Mouse (Mus musculus) CH12.LX (cell line): ENCODE measurements around the gene Ctsw. TPM values are rescaled to one million over a fixed set of nuclear protein-coding genes. Genes with fewer than 3 reads are reported as not detected.

ENCODE experiments used
- DNase-seq: peaks from one replicate; pipeline ENCODE4 v3.0.0-alpha.2; 2013; ENCODE audit errors: extremely low read depth
- H3K27ac ChIP-seq: 2 replicates; pipeline ENCODE4 v1.5.1; 2012; ENCODE audit warnings: low read depth, mild to moderate bottlenecking, control low read depth, moderate library complexity; ENCODE audit not compliant: insufficient read depth
- H3K27me3 ChIP-seq: replicated peaks from 2 replicates; pipeline ENCODE3; 2012; ENCODE audit warnings: inconsistent platforms
- H3K36me3 ChIP-seq, 2 experiments: replicated peaks in 1 of 2; 2 replicates each; pipeline versions ENCODE3 to v1.6.1; 2012; ENCODE audit warnings: inconsistent platforms in 1 of 2, low read length in 1 of 2, mild to moderate bottlenecking in 1 of 2, mixed read lengths in 1 of 2, moderate library complexity in 1 of 2; ENCODE audit not compliant: control insufficient read depth in 1 of 2, insufficient read depth in 1 of 2
- H3K4me1 ChIP-seq, 2 experiments: 2 replicates each; pipeline ENCODE4 v1.6.1; 2012; ENCODE audit warnings: inconsistent platforms in 1 of 2, moderate library complexity in 1 of 2; ENCODE audit not compliant: insufficient read depth in 2 of 2, control insufficient read depth in 1 of 2
- H3K4me2 ChIP-seq: 2 replicates; pipeline ENCODE4 v1.6.1; 2012; ENCODE audit warnings: low read depth, mild to moderate bottlenecking, control low read depth; ENCODE audit not compliant: poor library complexity, insufficient read depth, severe bottlenecking
- H3K4me3 ChIP-seq, 3 experiments: fragments of 150-350 bp in 1 of 3; sonication (generic) in 1 of 3; replicated peaks in 1 of 3; 2 replicates each; pipeline versions ENCODE3 to v1.5.1; 2011 to 2012; ENCODE audit warnings: low read depth in 2 of 3, low read length in 2 of 3, mild to moderate bottlenecking in 2 of 3, moderate library complexity in 2 of 3, control low read depth in 1 of 3, improper control_type of control experiment in 1 of 3, inconsistent platforms in 1 of 3, mixed read lengths in 1 of 3; ENCODE audit not compliant: poor library complexity in 1 of 3
- H3K79me2 ChIP-seq: replicated peaks from 2 replicates; pipeline ENCODE4 v1.6.1; 2012; ENCODE audit warnings: mild to moderate bottlenecking, moderate library complexity; ENCODE audit not compliant: control insufficient read depth, poor library complexity, insufficient read depth, severe bottlenecking; ENCODE audit errors: extremely low read depth
- H3K9ac ChIP-seq: 2 replicates; pipeline ENCODE4 v1.6.1; 2012; ENCODE audit warnings: low read depth, mild to moderate bottlenecking, control low read depth, moderate library complexity; ENCODE audit not compliant: insufficient read depth
- H3K9me3 ChIP-seq: replicated peaks from 2 replicates; pipeline ENCODE3; 2012; ENCODE audit warnings: low read length, inconsistent platforms, mixed read lengths
- BHLHE40 ChIP-seq: IDR thresholded peaks from 2 replicates; pipeline ENCODE4 v1.6.1; 2011; ENCODE audit warnings: mild to moderate bottlenecking, low read depth, low read length, improper control_type of control experiment
- CHD1 ChIP-seq: IDR thresholded peaks from 2 replicates; pipeline ENCODE4 v1.6.1; 2012; ENCODE audit warnings: low read depth, low read length, improper control_type of control experiment, inconsistent platforms
- CTCF ChIP-seq, 2 experiments: IDR thresholded peaks in 1 of 2; conservative IDR thresholded peaks in 1 of 2; 2 replicates each; pipeline ENCODE4 v1.5.1; 2011 to 2012; ENCODE audit warnings: low read depth in 2 of 2, low read length in 2 of 2, improper control_type of control experiment in 1 of 2, inconsistent platforms in 1 of 2, mild to moderate bottlenecking in 1 of 2, moderate library complexity in 1 of 2
- E2F4 ChIP-seq: IDR thresholded peaks from 2 replicates; pipeline ENCODE4 v1.6.1; 2011; ENCODE audit warnings: low read depth, low read length, improper control_type of control experiment; ENCODE audit not compliant: insufficient replicate concordance
- ELF1 ChIP-seq: IDR thresholded peaks from 2 replicates; pipeline ENCODE4 v1.6.1; 2014; ENCODE audit warnings: low read depth, mild to moderate bottlenecking, inconsistent platforms, low read length, improper control_type of control experiment
- EP300 ChIP-seq: IDR thresholded peaks from 2 replicates; pipeline ENCODE4 v1.6.1; 2011; ENCODE audit warnings: low read length, improper control_type of control experiment
- ETS1 ChIP-seq: conservative IDR thresholded peaks from 2 replicates; pipeline ENCODE4 v1.6.1; 2012; ENCODE audit warnings: low read depth, mild to moderate bottlenecking, inconsistent platforms, low read length, improper control_type of control experiment, moderate library complexity
- IRF4 ChIP-seq: IDR thresholded peaks from 2 replicates; pipeline ENCODE4 v1.6.1; 2014; ENCODE audit warnings: low read depth, mild to moderate bottlenecking, inconsistent platforms, low read length, improper control_type of control experiment
- JUN ChIP-seq: IDR thresholded peaks from 2 replicates; pipeline ENCODE4 v1.6.1; 2011; ENCODE audit warnings: low read depth, mild to moderate bottlenecking, low read length, improper control_type of control experiment, moderate library complexity; ENCODE audit not compliant: insufficient read depth
- JUND ChIP-seq: conservative IDR thresholded peaks from 2 replicates; pipeline ENCODE4 v1.6.1; 2011; ENCODE audit warnings: low read depth, low read length, improper control_type of control experiment
- KAT2A ChIP-seq: IDR thresholded peaks from 2 replicates; pipeline ENCODE4 v1.6.1; 2012; ENCODE audit warnings: low read length, improper control_type of control experiment, inconsistent platforms; ENCODE audit not compliant: insufficient replicate concordance
- MAFK ChIP-seq: IDR thresholded peaks from 2 replicates; pipeline ENCODE4 v1.6.1; 2011; ENCODE audit warnings: low read length, improper control_type of control experiment; ENCODE audit not compliant: insufficient replicate concordance
- MAX ChIP-seq: IDR thresholded peaks from 2 replicates; pipeline ENCODE4 v1.6.1; 2011; ENCODE audit warnings: low read length, improper control_type of control experiment
- MYC ChIP-seq: IDR thresholded peaks from 2 replicates; pipeline ENCODE4 v1.6.1; 2011; ENCODE audit warnings: low read depth, mild to moderate bottlenecking, improper control_type of control experiment, low read length
- POLR2A ChIP-seq: IDR thresholded peaks from 2 replicates; pipeline ENCODE4 v1.6.1; 2011; ENCODE audit warnings: low read depth, mild to moderate bottlenecking, improper control_type of control experiment, low read length
- RAD21 ChIP-seq: IDR thresholded peaks from 2 replicates; pipeline ENCODE4 v1.6.1; 2011; ENCODE audit warnings: low read depth, mild to moderate bottlenecking, low read length, improper control_type of control experiment, moderate library complexity
- RCOR1 ChIP-seq: conservative IDR thresholded peaks from 2 replicates; pipeline ENCODE4 v1.6.1; 2012; ENCODE audit warnings: low read depth, mild to moderate bottlenecking, inconsistent platforms, low read length, improper control_type of control experiment
- UBTF ChIP-seq: IDR thresholded peaks from 2 replicates; pipeline ENCODE4 v1.6.1; 2012; ENCODE audit warnings: low read depth, mild to moderate bottlenecking, inconsistent platforms, low read length, improper control_type of control experiment, moderate library complexity
- ZC3H11A ChIP-seq: IDR thresholded peaks from 2 replicates; pipeline ENCODE4 v1.6.1; 2012; ENCODE audit warnings: low read depth, mild to moderate bottlenecking, inconsistent platforms, low read length, improper control_type of control experiment
- dilution Hi-C: fragments of 300-500 bp; cut with MboI; formaldehyde crosslinking; loops from 2 replicates; pipeline ENCODE4 v1.14.3; 2020; ENCODE audit warnings: low sequenced_read_pairs; ENCODE audit not compliant: extremely low pct_unique_long_range_greater_than_20kb, extremely low pct_ligation_motif_present
- in situ Hi-C: fragments of 300-500 bp; cut with MboI; formaldehyde crosslinking; loops from 3 replicates; pipeline ENCODE4 v1.14.3; 2019; ENCODE audit warnings: low sequenced_read_pairs, low pct_ligation_motif_present, low pct_unique_long_range_greater_than_20kb, mixed read lengths
- polyA plus RNA-seq: library from polyadenylated mRNA; unstranded; fragments of >175 nt; gene quantifications from 2 replicates; pipeline ENCODE4 v1.2.1, GENCODE M21; 2012; ENCODE audit warnings: low read depth; ENCODE audit not compliant: insufficient read length
- total RNA-seq, 2 experiments: library from RNA; depleted of rRNA; stranded (reverse); fragments of 300-350 nt in 1 of 2; fragments of >200 nt in 1 of 2; gene quantifications; 2 replicates each; pipeline ENCODE4 v1.2.3; 2012 to 2014

Gene Ctsw
- total and polyA plus RNA-seq, 3 experiments: 0.23 to 1.1 (median 0.38) TPM

- H3K27ac ChIP-seq: no peak overlapping the region
- H3K9ac ChIP-seq: no peak overlapping the region
- H3K9me3 ChIP-seq: no peaks in the 10 kb centered on the region
- no peak overlapping the region for H3K4me3 ChIP-seq
- no peak for DNase-seq
- TF ChIP-seq ETS1: no peak
- TF ChIP-seq EP300: no peak
- no peak for TF ChIP-seq JUND
- TF ChIP-seq JUN: no peak
- no peak for TF ChIP-seq KAT2A
- TF ChIP-seq RCOR1: no peak
- TF ChIP-seq E2F4: no peak
- no peak for TF ChIP-seq RAD21
- TF ChIP-seq CTCF (conservative IDR thresholded peaks at IDR 0.05 in 1 of 2, IDR thresholded peaks at IDR 0.05 in 1 of 2; ENCODE audit: low read depth in 2 of 2, low read length in 2 of 2): no peak
- TF ChIP-seq ELF1: no peak
- no peak for TF ChIP-seq IRF4
- no peak for TF ChIP-seq MAX
- TF ChIP-seq CHD1: no peak
- TF ChIP-seq POLR2A: no peak
- TF ChIP-seq ZC3H11A: no peak
- TF ChIP-seq BHLHE40: no peak
- H3K4me1 ChIP-seq: peaks cover 2 to 21% of the 10 kb centered on the region in 2 experiments; a peak in 2 of 4 replicates
- H3K79me2 ChIP-seq: no peaks in the 10 kb centered on the region
- no peaks in the 10 kb centered on the region for H3K27me3 ChIP-seq
- H3K4me2 ChIP-seq: no peak overlapping the region
- H3K36me3 ChIP-seq: peaks cover 29 to 55% of the 10 kb centered on the region in 2 experiments
- dilution Hi-C loops: no loop called here
- in situ Hi-C loops: no loop called here
Measured at GRCm38 (mm10) chr19:5484496-5484895, 16.2 kb upstream of the Ctsw start.

DNA sequence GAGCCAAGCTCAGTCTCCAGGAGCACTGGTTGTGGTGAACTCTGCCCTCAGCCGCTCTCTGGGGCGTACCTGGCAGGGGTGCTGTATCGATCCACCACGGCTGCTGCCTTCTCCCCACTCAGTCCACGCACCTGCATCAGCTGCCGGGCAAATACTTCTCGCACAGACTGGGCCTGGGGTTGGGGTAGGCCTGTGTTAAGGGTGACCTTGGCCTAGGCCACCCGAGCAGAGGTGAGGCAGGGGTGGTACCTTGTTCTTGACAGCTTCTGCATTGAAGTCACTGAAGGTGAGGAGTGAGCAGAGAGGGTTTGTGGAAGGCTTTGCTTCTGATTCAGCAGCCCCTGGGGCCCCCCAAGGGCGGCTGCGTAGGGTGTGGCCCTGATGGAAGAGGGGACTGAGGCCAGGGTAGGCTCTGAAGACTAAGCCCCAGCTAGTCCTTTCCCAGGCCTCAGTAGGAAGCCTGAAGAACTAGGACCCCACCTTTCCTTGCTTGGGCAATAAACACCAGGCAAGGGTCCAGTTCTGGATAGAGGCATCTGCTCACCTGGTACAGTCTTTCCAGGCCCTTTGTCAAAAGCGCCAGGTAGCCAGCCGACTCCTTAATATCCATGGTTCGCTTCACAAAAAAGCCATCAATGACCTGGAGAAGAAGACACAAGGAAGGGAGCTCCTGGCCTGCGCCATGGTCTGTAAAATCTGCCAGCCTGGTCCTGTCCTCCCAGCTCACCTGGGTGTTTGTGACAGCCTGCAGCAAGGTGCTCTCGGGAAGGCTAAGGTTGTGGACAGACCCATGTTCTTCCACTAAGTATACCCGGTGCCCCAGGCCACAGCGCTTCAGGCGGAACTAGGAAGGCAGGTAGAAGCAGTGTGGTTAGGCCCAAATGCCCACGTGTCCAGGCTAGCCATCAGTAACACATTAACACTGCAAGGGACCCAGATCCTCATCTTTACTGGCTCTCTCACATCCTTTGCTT lies 15.4 kb upstream of the Ctsw start:
- TF ChIP-seq UBTF (no peak), MAFK (no peak), POLR2A (no peak), MYC (no peak)
- no peak overlapping the region for H3K27ac ChIP-seq
- H3K79me2 ChIP-seq: no peaks in the 10 kb centered on the region
- DNase-seq: no peak
- in situ Hi-C loops (no loop called here), dilution Hi-C loops (no loop called here)
- no peak overlapping the region for H3K4me2 ChIP-seq
- no peaks in the 10 kb centered on the region for H3K27me3 ChIP-seq
- no peak overlapping the region for H3K4me3 ChIP-seq
- no peaks in the 10 kb centered on the region for H3K9me3 ChIP-seq
- no peak overlapping the region for H3K9ac ChIP-seq
- peaks cover 2 to 20% of the 10 kb centered on the region in 2 experiments; a peak in 2 of 4 replicates for H3K4me1 ChIP-seq
- H3K36me3 ChIP-seq: peaks cover 29 to 55% of the 10 kb centered on the region in 2 experiments
